In the genomic region with DNA sequence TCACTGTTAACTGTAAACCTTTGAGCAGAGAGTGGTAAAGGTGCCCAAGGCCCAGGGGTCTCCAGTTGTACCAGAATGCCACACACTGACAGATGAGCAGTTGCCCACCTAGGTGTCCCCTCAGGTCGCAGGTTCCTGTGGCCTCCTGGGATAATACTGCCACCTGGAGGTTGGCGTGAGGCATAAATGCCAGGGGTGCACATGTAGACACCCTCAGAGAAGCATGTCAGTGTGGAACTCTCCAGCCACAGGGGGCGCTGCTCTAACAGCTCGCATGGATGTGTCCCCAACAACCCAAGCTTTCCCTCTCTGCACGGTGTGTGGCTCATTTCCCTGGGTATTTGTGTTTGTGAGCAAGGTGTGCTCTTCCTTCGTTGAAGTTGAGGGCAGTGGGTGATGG, we compare ENCODE assay signal across 8 mouse cellular contexts. TPM values are rescaled to one million over a fixed set of nuclear protein-coding genes. Genes with fewer than 3 reads are reported as not detected.
DNase-seq lines count a peak whose midpoint lies in the region; TF ChIP-seq lines count a peak whose summit lies in the region.

No protein-coding gene starts in this region.

- WGBS in kidney, adult 2 months: 65% methylated on average over 6 of the region's 6 CpGs

- no peak for TF ChIP-seq POLR2A in kidney, adult 2 months (IDR thresholded peaks at IDR 0.05; ENCODE audit: low read depth, low read length)
- TF ChIP-seq POLR2A in embryonic fibroblast, embryonic 13.5 days (IDR thresholded peaks at IDR 0.05; ENCODE audit: low read depth, low read length): no peak

- peak; percentile 25; the same call in 1 of the 2 replicates for TF ChIP-seq CTCF in kidney, adult 2 months (conservative IDR thresholded peaks at IDR 0.05; ENCODE audit: insufficient read depth, insufficient read length, low read depth, low read length)
- peak; percentile 29; the same call in 1 of the 2 replicates for TF ChIP-seq CTCF in embryonic fibroblast, embryonic 13.5 days (IDR thresholded peaks at IDR 0.05; ENCODE audit: borderline replicate concordance, insufficient read depth, low read length)

- H3K4me3 ChIP-seq in kidney, adult 2 months (ENCODE audit: insufficient read depth, low read depth, low read length): no peak overlapping the region
- no peak overlapping the region for H3K4me3 ChIP-seq in embryonic fibroblast, embryonic 13.5 days (ENCODE audit: insufficient read depth, low read length)

- H3K4me1 ChIP-seq in kidney, adult 2 months (ENCODE audit: control insufficient read depth, insufficient read depth, low read length): no peaks in the 10 kb centered on the region
- H3K4me1 ChIP-seq in embryonic fibroblast, embryonic 13.5 days (ENCODE audit: control insufficient read depth, insufficient read depth, low read length): no peaks in the 10 kb centered on the region

- no peak overlapping the region for H3K27ac ChIP-seq in kidney, adult 2 months (ENCODE audit: insufficient read depth, low read depth, low read length)
- no peak overlapping the region for H3K27ac ChIP-seq in embryonic fibroblast, embryonic 13.5 days (ENCODE audit: insufficient read depth, low read length)

- no peak for DNase-seq in kidney, adult 2 months
- DNase-seq in kidney, postnatal 25 days: no peak
- DNase-seq in 3T3-L1 (ENCODE audit: low read depth, low spot score) (peak; percentile 38), ES-CJ7 (ENCODE audit: low read depth, low spot score) (peak; percentile 82)
- no peak for DNase-seq in layer of hippocampus, adult 8-10 months (ENCODE audit: low spot score in 2 of 2)
- DNase-seq in cerebellum, postnatal 36 days: no peak
- no peak for DNase-seq in cerebellum, postnatal 25 days

- no peaks in the 10 kb centered on the region for H3K27me3 ChIP-seq in kidney, adult 2 months (replicated peaks; ENCODE audit: control insufficient read depth, insufficient read depth, low read length)

- H3K36me3 ChIP-seq in kidney, adult 2 months (ENCODE audit: control insufficient read depth, insufficient read depth, low read length): no peaks in the 10 kb centered on the region

RNA-seq across cellular contexts. Expression of gene Itga11, which starts 48.8 kb away (rescaled TPM):
- 0.35 and 0.41 TPM in 2 replicates for polyA plus RNA-seq in kidney, adult 2 months (2012; rRNA removed)
- polyA plus RNA-seq in embryonic fibroblast, embryonic 13.5 days (2011; ENCODE audit: insufficient read length, low read depth, missing spikeins): 139 and 166 TPM in 2 replicates
- total RNA-seq in layer of hippocampus, adult 8-10 months (2022): 1 to 10 TPM; 3.5 to 5.7 (median 4.4) TPM

Comparison
In these comparisons a context has a peak if more than half of its experiments do, and no peak if none do; other contexts are left out.
1. DNase-seq: peak in 3T3-L1 (single experiment) and ES-CJ7 (single experiment); none in kidney, adult 2 months (single experiment), kidney, postnatal 25 days (0 of 2), layer of hippocampus, adult 8-10 months (0 of 2), cerebellum, postnatal 36 days (0 of 2) and cerebellum, postnatal 25 days (0 of 2).
2. RNA of gene Itga11, which starts 48.8 kb away (polyA plus RNA-seq): 139 to 166 TPM in embryonic fibroblast, embryonic 13.5 days; 0.35 to 0.41 TPM in kidney, adult 2 months; every median in the first group is over 10 times any median in the second.